Mouse (Mus musculus): Measurements from ENCODE around the gene Prpf18.
"Not testable (repeated sequence)": the region's sequence is repeated elsewhere in the genome, so short reads cannot be mapped to it uniquely, and the experiment has no call there.

The Prpf18 gene

DNA sequence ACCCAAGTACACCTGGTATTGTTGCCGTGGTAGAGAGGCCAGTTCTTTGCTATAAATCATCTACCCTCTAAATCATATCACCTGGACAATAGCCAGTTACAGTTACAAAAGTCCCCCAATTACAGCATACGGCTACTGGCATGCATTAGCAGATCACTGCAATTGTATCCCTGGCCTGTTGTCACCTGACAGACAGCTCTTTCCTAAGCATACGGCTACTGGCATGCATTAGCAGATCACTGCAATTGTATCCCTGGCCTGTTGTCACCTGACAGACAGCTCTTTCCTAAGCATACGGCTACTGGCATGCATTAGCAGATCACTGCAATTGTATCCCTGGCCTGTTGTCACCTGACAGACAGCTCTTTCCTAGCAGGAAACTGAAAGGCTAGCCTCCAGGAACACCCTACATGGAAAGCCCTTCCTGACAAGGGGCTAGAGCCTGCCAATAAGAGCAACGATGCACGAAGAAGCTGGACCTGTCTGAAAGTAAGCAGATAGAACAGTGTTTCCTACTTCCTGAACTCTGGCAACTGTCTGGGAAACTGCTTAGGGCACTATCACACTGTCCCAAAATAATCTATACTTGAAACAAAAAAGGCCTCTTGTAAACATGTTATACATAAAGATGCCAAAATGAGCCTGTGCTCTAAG, 37.5 kb downstream of the Prpf18 start:
- DNase-seq (ENCODE audit: low spot score): not testable (repeated sequence)

DNA sequence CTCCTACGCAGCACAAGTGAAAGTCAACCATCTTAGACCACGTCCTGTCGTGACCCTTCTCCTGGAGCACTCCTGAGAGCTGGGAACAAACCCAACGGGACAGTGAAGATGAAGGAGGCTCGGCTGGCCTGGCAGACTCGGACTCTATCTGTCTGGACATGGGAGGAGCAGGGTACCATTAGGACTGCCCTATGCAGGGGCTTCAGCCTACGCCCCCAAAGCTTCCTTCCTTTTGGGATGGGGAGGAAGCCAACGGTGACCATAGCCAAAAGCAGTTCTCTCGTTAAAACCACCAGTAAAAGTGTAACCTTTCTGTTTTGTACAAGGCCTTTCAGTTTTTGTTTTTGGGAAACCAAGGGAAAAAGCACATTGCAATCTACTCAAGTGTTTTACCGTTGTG, 40.2 kb downstream of the Prpf18 start:
- DNase-seq (ENCODE audit: low spot score): no peak

DNA sequence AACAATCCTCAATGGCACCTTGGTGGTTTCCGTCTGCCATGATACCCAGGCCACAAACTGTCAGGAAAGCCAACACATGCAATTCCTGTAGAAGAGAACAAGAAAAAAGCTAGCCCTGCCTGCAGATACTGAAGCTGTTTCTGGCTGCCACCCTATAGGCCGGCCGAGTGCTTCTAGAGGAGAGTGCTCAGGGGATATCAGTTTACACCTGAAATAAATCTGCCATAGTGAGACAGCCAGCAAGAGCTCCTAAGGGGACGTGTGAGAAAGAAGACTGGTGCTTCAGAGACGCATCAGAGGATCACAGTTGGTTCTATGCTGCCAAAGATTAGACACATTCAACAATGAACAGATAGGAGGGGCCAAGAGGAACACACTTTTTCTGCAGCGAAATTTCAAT, 40.6 kb downstream of the Prpf18 start:
- no peak for DNase-seq (ENCODE audit: low spot score)

DNA sequence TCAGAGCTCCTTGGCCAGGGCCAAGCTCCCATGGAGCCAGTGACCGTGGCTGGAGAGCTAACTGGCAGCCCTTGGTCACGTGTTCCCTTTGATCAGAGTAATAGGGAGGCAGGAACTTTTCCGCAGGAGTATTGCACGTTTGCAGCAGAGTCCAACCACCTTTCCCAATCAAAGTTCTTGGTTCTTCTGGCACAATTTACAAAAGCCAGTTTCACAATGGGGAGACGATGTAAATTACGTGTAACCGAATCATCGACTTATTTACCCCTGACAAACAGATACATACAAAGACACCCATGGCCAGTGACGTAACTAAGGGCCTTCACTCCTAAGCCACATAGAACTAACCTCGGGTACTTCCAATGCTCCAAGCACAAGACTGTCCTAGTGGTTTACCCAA, 42.5 kb downstream of the Prpf18 start:
- no peak for DNase-seq (ENCODE audit: low spot score)

DNA sequence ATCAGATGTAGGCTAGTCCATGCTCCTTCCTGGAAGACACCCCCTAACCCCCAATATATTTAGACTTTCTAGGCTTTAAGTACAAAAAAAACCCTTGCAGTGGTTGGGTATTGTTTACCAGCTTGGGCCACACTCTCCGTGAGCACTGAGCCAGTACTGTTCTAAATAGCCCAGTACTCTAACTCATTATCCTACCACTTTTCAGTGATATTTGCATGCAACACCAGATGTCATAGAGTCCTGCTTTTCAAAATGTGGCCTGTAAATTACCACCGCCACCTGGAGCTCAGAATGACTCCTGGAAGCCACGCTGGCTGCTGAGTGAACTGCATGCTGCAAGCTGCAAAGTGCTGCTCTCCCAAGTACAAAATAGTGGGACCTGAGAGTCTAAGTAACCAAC, 43.7 kb downstream of the Prpf18 start:
- DNase-seq (ENCODE audit: low spot score): no peak

DNA sequence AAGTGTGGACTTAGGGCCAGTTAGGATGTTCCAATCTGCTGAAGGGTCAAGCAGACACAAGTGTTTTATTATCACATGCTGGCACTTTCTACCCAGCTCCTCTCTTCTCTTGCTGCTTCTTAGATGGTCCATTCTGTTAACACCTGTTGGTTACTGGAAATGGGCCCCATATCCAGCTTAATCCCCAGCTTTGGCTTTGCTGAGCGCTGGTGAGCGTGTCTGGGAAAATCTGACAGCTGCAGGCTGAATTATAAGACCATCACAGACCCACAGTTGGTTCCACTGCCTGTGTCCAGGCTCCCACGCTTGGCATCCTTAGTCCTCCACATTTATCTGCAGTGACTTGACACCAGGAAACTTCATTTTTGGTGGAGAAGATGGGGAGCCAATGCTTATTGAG, 45.4 kb downstream of the Prpf18 start:
- DNase-seq (ENCODE audit: low spot score): no peak

DNA sequence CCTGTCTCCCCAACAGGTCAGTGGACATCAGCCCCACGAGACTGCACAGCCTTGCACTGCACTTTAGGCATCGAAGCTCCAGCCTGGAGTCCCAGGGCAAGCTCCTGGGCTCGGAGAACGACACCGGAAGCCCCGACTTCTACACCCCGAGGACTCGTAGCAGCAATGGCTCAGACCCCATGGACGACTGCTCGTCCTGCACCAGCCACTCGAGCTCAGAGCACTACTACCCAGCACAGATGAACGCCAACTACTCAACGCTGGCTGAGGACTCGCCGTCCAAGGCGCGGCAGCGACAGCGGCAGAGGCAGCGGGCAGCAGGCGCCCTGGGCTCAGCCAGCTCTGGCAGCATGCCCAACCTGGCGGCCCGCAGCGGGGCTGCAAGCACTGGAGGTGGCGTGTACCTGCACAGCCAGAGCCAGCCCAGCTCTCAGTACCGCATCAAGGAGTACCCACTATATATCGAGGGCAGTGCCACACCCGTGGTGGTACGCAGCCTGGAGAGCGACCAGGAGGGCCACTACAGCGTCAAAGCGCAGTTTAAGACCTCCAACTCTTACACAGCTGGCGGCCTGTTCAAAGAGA, 48.5 kb downstream of the Prpf18 start:
- DNase-seq (ENCODE audit: low spot score): no peak

DNA sequence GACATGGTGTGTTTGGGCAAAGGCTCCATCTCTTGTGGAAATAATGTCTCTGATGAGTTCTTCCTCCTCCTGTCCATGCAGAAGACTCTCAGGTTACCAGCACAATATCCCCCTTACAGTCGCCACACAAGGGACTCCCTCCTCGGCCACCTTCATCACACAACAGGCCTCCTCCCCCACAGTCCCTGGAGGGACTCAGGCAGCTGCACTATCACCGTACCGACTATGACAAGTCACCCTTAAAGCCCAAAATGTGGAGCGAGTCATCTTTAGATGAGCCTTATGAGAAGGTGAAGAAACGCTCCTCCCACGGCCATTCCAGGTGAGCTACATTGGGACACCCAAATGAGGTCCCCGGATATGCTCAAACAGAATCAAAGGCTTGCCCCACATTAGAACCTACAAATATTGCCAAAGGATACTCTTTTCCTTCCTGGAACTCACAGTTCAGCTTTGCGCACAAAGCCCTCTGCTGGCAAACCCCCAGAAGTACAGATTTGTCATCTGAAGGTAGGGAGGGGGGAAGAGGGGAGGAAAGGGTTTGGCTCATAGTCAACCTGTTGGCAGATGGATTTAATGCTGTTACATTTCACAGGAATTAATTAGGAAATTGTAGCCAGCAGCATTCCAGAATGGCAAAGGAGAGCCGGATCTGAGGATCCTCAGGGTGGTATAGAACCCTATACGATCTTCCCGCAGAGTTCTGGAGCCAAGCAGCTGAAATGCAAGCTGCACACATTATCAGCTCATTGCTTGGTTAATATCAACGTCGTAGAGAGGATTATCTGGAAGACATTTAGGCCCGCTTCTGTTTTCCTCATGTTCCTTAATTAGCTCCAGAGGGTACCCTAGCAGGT, 50.7 kb downstream of the Prpf18 start:
- DNase-seq (ENCODE audit: low spot score): peak; percentile 76

DNA sequence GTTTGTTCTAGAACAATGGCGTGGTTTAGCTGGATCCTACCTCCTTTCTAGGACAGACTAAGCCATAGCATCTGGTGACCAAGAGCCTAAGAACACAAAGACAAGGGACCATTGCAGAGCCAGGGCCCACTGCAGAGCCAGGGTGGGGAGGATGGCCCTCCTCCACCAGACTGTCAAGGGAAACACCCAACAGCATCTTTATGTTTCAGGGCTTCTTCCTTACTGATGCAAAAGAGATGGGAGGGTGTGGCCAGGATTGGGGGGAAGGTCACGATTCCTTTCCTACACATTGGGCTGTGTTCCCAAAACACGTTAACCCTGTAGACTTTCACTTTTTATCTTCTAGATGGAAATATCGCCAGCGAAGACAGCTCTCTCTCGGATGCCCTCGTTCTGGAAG, 54.9 kb downstream of the Prpf18 start:
- DNase-seq (ENCODE audit: low spot score): no peak

DNA sequence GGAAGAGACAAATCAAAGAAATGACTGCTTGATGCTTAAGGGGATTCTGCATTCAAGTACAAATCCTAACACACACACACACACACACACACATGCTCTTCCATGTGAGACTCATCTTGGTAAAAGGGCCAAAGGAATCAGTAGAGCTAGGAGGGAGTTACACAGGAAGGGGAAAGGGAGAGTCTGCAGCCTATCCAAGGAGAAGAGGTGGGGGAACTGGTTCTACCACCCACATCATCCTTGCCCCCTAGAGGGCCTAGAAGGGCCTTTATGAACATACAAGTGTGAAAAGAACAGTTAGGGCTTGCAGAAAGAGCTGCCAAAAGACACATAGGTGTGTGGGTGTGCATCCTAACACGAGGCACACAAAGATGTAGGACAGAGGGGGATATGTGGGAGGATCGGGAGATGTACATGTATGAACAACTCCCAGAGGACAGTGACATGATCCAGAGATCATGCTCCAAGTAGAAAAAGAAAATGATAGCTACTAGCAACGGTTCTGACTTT, 58.0 kb downstream of the Prpf18 start:
- no peak for DNase-seq (ENCODE audit: low spot score)

DNA sequence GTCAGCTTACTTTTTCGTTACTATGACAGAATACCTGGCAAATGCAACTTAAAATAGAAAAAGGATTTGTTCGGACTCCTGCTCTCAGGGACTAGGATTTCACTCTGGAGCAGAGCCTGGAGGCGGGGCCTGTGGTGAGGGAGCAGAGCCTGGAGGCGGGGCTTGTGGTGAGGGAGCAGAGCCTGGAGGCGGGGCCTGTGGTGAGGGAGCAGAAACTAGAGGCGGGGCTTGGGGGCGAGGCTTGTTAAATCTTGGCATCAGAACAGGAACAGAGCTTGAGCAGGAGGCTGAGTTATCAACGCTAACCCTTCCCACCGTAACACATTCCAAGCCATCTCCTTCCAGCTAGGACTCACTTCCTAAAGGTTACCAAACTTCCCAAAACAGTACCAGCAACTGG, 58.5 kb downstream of the Prpf18 start:
- DNase-seq (ENCODE audit: low spot score): peak; percentile 52

DNA sequence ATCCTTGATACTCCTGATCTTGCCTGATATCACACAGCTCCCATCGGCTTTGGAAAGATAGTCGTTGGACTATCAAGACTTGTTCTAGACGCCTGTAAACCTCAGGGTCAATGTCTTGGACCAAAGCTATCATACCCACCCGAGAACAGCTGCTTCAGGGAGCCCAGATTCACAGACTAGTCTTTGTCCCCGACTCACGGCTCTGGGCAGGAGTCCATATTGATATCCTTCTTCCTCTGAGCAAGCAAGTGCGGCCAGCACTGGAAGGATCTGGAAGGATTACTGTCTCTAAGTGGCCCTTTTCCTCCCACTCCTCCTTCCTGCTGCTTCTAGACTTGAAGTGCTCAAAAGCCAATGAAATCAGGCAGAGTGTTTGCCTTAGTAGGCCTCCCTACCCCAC, 59.2 kb downstream of the Prpf18 start:
- no peak for DNase-seq (ENCODE audit: low spot score)

DNA sequence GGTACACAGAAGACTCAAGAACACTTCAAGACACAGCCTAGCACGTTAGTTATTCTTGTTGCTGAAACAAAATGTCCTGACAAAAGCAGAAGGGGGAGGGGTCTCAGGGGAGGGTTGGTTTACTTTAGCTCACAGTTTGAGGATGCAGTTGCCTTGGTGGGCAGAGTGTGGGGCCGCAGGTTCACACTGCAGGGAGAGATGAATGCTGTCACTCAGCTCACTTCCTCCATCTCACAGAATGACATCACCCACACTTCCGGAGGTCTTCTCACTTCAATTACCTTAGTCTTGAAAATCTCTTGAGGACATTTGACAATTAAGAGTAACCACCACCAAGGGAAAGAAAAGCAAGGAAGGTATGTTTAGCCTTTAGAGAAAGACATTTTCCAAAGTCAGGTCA, 60.3 kb downstream of the Prpf18 start:
- no peak for DNase-seq (ENCODE audit: low spot score)

DNA sequence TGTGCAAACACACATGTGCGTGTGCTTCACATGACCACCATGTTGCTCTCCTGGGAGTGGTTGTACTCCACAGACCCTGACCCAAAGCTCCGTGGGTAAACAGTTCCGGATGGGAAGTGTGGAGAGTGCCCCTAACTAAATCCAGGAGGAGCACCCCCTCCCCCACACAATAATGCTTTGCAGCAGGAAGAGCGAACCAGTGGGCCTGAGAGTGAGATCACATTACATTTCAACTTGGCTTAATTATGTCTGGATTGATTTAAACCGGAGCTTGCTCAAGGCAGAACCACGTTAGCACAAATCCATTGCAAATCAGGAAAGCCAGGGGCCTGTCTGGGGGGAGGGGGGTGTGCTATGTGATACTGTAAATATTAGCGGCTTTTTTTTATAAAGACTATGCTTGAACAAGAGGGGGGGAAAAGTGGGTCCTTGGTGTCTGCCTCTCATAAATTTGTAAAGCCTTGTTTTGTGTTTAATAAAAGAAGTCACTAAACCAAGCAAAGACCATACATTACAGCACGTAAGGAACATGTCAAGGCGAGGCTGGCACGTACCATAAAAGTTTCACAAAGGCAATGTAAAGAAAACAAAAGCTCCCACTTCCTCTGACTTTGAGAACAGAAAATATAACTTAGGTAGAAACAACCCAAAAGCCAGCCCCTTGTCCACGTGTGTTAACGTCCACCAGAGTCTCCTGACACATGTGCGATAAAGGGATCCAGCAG, 64.1 kb downstream of the Prpf18 start:
- DNase-seq (ENCODE audit: low spot score): peak; percentile 60

DNA sequence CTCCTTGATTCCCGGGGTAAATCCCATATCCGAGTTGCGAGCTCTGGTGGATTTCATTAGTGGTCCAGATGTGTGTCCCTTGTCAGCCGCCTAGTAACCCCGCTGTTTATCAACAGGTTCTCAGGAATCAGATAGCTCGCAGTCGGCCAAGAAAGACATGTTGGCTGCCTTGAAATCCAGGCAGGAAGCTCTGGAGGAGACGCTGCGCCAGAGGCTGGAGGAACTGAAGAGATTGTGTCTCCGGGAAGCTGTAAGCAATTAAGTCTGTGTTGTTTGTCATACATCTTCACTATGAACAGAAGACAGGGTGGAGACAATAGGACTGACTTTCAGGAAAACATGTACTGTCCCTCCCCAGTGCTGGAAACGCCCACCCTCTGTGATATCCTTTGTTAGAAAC, 65.7 kb downstream of the Prpf18 start:
- DNase-seq (ENCODE audit: low spot score): peak; percentile 52

DNA sequence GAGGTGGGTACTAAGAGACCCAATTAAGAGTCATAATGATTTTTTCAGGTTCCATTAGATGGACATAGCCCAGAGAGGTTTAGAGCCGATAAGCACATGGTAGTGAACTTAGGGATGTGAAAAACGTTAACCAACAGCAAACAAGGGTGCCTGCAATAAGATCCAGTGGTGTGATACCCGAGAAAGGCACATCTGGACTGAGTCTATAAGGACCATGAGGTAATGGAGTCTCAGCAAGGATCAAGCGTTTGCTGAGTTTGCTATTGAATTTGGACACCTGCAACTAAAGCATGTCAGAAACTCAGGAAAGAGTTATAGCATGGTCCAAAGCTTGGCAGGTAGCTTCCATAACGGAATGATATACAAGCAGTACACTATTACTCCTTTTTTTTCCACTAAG, 67.7 kb downstream of the Prpf18 start:
- no peak for DNase-seq (ENCODE audit: low spot score)

DNA sequence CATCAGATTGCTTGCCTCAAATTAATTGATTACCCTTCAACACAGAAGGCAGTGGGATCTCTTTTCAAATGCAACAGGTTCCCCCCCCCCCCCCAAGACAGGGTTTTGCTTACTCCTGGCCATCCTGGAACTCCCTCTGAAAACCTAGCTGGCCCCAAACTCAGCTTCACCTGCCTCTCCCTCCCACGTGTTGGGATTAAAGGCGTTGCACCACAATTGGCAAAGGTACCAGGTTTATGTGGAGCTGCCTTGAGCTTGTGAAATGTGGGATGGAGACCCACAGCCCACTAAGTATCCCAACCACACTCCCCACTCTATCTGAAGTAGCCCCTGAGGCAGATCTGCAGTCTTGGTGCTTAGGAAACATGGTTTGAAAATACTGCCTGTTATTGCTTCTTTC, 69.0 kb downstream of the Prpf18 start:
- DNase-seq (ENCODE audit: low spot score): no peak

DNA sequence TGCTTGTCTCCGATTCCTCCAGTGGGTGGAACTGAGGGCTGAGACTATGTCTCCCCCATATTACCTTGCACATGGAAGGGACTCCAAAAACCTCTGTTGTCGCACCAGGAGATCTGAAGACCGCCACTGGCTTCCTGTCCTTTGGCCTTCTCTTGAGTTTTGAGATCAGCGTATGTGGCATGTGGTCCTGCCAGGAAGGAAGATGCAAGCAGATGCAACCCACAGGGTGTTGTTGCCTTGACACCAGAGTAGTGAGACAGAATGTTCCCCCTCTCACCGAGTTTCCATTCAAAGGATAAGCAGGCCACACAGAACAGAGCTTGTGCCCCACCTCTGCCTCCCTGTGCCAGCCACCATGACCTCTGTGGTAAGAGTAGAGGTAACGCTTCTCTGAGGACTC, 71.2 kb downstream of the Prpf18 start:
- no peak for DNase-seq (ENCODE audit: low spot score)

DNA sequence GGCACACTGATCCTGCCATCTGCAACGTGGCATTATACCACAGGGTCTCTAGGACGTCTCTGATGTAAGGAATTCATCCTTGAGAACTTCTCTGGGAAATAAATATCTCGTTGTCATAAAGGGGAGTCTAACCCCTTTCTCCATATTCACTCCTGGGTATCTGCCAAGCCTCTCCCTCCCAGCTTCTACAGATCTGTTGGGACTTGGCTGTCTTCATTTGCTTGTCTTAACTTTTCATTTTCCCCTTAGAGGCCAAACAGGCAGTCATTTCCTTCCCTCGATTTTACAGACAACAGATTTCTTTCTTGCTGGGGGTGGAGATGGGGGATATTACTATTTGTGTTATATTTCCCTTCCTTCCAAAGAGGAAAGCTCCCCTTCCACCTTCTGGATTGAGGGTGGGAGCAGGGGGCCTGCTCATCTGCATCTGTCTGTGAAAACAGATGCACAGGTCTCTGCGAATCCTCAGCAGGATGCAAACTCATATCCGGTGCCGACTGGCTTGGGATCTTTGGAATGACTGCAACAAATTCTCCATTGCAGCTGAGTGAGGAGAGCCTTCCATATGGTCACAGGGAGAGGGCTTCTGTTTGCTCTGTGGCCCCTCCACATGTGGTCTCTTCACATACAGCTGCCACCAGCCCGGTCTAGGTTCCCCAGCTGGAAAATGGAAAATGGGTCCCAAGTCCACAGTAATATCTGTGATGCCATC, 72.4 kb downstream of the Prpf18 start:
- no peak for DNase-seq (ENCODE audit: low spot score)

DNA sequence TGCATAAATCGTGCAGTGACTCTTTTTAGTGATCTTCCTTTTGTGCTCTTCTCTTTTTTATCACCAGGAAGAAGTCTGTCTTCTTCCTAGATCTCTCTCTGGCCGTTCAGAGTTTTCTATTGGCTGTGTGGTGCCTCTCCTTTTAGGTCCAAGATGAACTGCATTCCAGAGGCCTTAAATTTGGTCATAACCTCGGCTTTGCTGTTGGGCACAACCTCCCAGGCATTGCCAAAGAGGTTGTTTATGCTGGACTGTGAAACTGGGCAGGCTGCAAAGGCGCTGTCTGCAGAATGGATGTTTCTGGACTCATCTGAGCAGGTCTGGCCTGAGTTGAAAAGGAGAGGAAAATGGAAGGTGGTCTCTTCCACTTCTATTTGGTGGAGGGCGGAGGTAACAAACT, 73.6 kb downstream of the Prpf18 start:
- no peak for DNase-seq (ENCODE audit: low spot score)

DNA sequence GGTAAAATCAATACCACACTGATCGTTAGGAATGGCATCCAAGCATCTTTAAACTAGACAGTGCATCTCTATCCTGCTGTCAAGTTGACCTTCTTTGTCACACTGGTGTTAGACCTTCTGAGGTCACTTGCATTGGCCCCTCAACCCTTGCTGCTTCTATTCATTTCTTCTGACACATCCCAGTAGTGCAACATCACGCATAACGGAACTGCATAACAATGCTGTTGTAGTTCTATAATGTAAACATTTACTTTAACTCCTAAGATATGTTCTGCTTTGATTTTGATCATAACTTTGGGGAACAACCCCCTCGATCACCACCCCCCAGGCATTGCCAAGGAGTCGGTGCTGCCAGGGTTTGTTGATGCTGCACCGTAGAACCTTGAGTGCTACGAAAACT, 75.9 kb downstream of the Prpf18 start:
- no peak for DNase-seq (ENCODE audit: low spot score)

DNA sequence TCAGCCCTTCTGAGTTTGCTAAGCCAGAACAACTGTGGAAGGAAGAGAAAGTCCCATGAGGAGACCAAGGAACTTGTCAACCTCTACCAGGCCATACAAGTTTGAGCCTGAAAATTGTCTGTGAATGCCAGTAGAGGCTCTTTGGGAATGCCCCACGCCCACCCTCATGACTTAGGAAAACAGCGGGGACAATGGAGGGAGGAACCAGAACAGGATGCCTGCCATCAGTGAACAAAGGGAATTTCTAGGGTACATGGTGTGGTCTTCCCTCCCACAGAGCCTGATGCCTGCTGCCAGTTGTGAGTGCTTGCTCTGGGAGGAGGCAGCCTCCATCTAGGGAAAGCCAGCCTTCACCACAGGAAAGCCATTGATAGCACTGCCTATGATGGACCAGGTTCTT, 76.8 kb downstream of the Prpf18 start:
- DNase-seq (ENCODE audit: low spot score): no peak

Data from MN1 (cell line).